Mouse (Mus musculus) stomach, embryonic 15.5 days (tissue): ENCODE results near the gene Pkd1l1. TPM values are rescaled to one million over a fixed set of nuclear protein-coding genes. Genes with fewer than 3 reads are reported as not detected.

ENCODE experiments used
- ATAC-seq: fragments of 200-750 bp; cut with Nextera tagmentation; 2 replicates; pipeline ENCODE4 v1.8.0; 2017; ENCODE audit warnings: low read depth, moderate number of reproducible peaks, moderate TSS enrichment; ENCODE audit not compliant: insufficient read depth, low FRiP score
- H3K27ac ChIP-seq: fragments of 300-500 bp; sonication (generic); 2 replicates; pipeline ENCODE4 v1.5.1; 2015; ENCODE audit warnings: mild to moderate bottlenecking, inconsistent platforms
- H3K27me3 ChIP-seq: fragments of 300-500 bp; sonication (generic); replicated peaks from 2 replicates; pipeline ENCODE4 v1.6.1; 2015; ENCODE audit warnings: inconsistent platforms
- H3K36me3 ChIP-seq: fragments of 300-500 bp; sonication (generic); 2 replicates; pipeline ENCODE4 v1.6.1; 2015; ENCODE audit warnings: inconsistent platforms
- H3K4me1 ChIP-seq: fragments of 300-500 bp; sonication (generic); 2 replicates; pipeline ENCODE4 v1.6.1; 2015; ENCODE audit warnings: inconsistent platforms
- H3K4me2 ChIP-seq: fragments of 300-500 bp; sonication (generic); 2 replicates; pipeline ENCODE4 v1.6.1; 2015; ENCODE audit warnings: mild to moderate bottlenecking, inconsistent platforms
- H3K4me3 ChIP-seq: fragments of 300-500 bp; sonication (generic); replicated peaks from 2 replicates; pipeline ENCODE4 v1.5.1; 2015; ENCODE audit warnings: inconsistent platforms
- H3K9ac ChIP-seq: fragments of 300-500 bp; sonication (generic); 2 replicates; pipeline ENCODE4 v1.6.1; 2015; ENCODE audit warnings: inconsistent platforms
- H3K9me3 ChIP-seq: fragments of 300-500 bp; sonication (generic); 2 replicates; pipeline ENCODE4 v1.6.1; 2016; ENCODE audit warnings: inconsistent platforms
- WGBS: fragments of 180-500 bp; shearing (Covaris S2); methylation state at CpG from one replicate; pipeline ENCODE4 v1.1.7; 2015; 5-methylcytosine and 5-hydroxymethylcytosine counted together
- polyA plus RNA-seq: library from polyadenylated mRNA; unstranded; fragments of >200 nt; fragmentation: Nextera tagmentation; extraction: Ambion mirVana; gene quantifications from 2 replicates; pipeline ENCODE4 v1.2.1, GENCODE M21; 2015

Gene Pkd1l1
- polyA plus RNA-seq, 1 experiment from 2014 or later = 0.06 TPM

DNA sequence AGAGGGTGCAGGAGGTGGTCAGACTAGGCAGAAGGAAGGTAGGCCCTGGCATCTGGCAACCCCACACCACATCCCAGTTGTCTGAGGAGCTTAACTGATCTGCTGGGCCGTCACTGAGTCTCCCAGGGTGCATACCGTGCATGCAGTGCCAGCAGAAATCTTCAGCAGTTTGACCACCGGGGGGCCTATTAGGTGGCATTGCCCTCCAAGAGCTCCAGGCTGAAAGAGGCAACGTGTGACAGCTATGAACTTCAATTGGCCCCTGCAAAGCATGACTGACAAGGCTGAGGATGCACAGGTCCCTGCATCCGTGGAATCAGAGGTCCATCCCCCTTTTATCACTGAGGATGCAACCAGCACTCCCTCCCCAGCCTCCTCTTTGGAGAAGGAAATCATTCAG is 116.9 kb downstream of the Pkd1l1 start:
- H3K4me3 ChIP-seq = no peak overlapping the region
- no peaks in the 10 kb centered on the region for H3K4me1 ChIP-seq
- ATAC-seq = no peak
- H3K27ac ChIP-seq = no peak overlapping the region
- 58% methylated on average over 5 of the region's 5 CpGs for WGBS
- no peaks in the 10 kb centered on the region for H3K27me3 ChIP-seq
- H3K36me3 ChIP-seq = no peaks in the 10 kb centered on the region
- no peaks in the 10 kb centered on the region for H3K9me3 ChIP-seq
- H3K4me2 ChIP-seq = no peak overlapping the region
- no peak overlapping the region for H3K9ac ChIP-seq

- no peak for ATAC-seq
Measured at GRCm38 (mm10) chr11:8848049-8848448, 125.0 kb downstream of the Pkd1l1 start.

DNA sequence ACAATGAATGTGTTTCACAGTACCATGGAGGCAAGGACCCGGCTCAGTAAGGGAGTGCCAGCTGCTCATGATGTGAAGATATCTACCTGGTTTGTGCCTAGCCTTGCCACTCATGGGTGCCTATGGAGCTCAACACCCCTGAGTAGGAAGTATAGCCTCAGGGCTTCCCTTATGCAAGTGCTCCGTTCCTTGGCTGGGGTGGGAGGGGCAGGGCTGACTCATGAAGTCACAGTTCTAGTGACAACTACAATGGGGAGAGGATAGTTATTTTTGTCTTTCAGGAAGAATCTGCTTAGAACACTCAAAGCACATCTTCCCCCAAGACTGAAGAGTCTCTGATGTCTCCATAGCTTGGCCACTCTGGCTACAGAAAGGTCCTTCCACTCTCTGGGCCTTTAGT is 125.4 kb downstream of the Pkd1l1 start:
- Histone ChIP-seq H3K27me3 (no peaks in the 10 kb centered on the region), H3K27ac (no peak overlapping the region), H3K9ac (no peak overlapping the region), H3K4me3 (no peak overlapping the region), H3K4me1 (no peaks in the 10 kb centered on the region), H3K36me3 (no peaks in the 10 kb centered on the region), H3K9me3 (no peaks in the 10 kb centered on the region), H3K4me2 (no peak overlapping the region)
- ATAC-seq = no peak
- WGBS = 83% methylated on average over 2 of the region's 2 CpGs

More at GRCm38 (mm10) chr11:8848049-8848448, 125.0 kb downstream of the Pkd1l1 start:
- Histone ChIP-seq H3K4me1 (no peaks in the 10 kb centered on the region), H3K4me3 (no peak overlapping the region), H3K27ac (no peak overlapping the region), H3K27me3 (no peaks in the 10 kb centered on the region), H3K9me3 (no peaks in the 10 kb centered on the region), H3K4me2 (no peak overlapping the region), H3K9ac (no peak overlapping the region), H3K36me3 (no peaks in the 10 kb centered on the region)

- Histone ChIP-seq H3K9ac (no peak overlapping the region), H3K4me3 (no peak overlapping the region), H3K4me1 (no peaks in the 10 kb centered on the region), H3K4me2 (no peak overlapping the region), H3K27me3 (no peaks in the 10 kb centered on the region), H3K9me3 (no peaks in the 10 kb centered on the region), H3K27ac (no peak overlapping the region), H3K36me3 (no peaks in the 10 kb centered on the region)
- ATAC-seq = no peak
- 91% methylated on average over 6 of the region's 6 CpGs for WGBS
Measured at GRCm38 (mm10) chr11:8836176-8836575, 136.9 kb downstream of the Pkd1l1 start.

DNA sequence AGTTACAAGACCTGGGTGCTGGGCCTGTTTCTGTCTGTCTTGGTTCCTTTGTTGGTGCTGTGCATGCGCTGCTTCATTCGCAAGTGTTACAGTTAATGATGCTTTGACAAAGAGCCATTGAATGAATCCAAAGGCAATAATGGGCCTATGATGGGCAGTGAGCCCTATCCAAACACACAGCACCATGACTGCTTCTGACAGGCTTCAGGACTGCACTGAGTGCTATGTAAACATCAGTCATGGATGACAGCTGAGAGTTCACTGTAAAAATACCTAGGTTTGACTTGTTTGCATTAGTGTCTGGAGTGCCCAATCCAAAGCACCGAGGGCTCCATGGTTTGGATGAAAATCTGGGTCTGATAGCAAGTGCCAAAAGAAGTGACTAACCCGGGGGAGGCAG is 138.9 kb downstream of the Pkd1l1 start:
- no peak overlapping the region for H3K4me2 ChIP-seq
- no peaks in the 10 kb centered on the region for H3K4me1 ChIP-seq
- H3K9ac ChIP-seq = no peak overlapping the region
- ATAC-seq = no peak
- H3K27me3 ChIP-seq = no peaks in the 10 kb centered on the region
- H3K9me3 ChIP-seq = no peaks in the 10 kb centered on the region
- 62% methylated on average over 4 of the region's 4 CpGs for WGBS
- no peak overlapping the region for H3K4me3 ChIP-seq
- no peak overlapping the region for H3K27ac ChIP-seq
- H3K36me3 ChIP-seq = no peaks in the 10 kb centered on the region

- H3K36me3 ChIP-seq = no peaks in the 10 kb centered on the region
Measured at GRCm38 (mm10) chr11:8830551-8830950, 142.5 kb downstream of the Pkd1l1 start.

GRCm38 (mm10) chr11:8829561-8829960 is 143.5 kb downstream of the Pkd1l1 start:
- ATAC-seq = no peak
- Histone ChIP-seq H3K4me2 (no peak overlapping the region), H3K27me3 (no peaks in the 10 kb centered on the region), H3K4me3 (no peak overlapping the region), H3K27ac (no peak overlapping the region), H3K9ac (no peak overlapping the region), H3K36me3 (no peaks in the 10 kb centered on the region), H3K9me3 (no peaks in the 10 kb centered on the region), H3K4me1 (no peaks in the 10 kb centered on the region)
- WGBS = 87% methylated on average over 3 of the region's 3 CpGs

More at GRCm38 (mm10) chr11:8830551-8830950, 142.5 kb downstream of the Pkd1l1 start:
- WGBS = 55% methylated on average over 4 of the region's 4 CpGs
- no peak overlapping the region for H3K4me2 ChIP-seq
- H3K27ac ChIP-seq = no peak overlapping the region
- ATAC-seq = no peak
- H3K9me3 ChIP-seq = no peaks in the 10 kb centered on the region
- H3K4me1 ChIP-seq = no peaks in the 10 kb centered on the region
- H3K4me3 ChIP-seq = no peak overlapping the region
- no peak overlapping the region for H3K9ac ChIP-seq
- H3K27me3 ChIP-seq = no peaks in the 10 kb centered on the region

GRCm38 (mm10) chr11:8828836-8829526 is 144.1 kb downstream of the Pkd1l1 start:
- 64% methylated on average over 9 of the region's 9 CpGs for WGBS
- no peak for ATAC-seq
- H3K4me2 ChIP-seq = no peak overlapping the region

DNA sequence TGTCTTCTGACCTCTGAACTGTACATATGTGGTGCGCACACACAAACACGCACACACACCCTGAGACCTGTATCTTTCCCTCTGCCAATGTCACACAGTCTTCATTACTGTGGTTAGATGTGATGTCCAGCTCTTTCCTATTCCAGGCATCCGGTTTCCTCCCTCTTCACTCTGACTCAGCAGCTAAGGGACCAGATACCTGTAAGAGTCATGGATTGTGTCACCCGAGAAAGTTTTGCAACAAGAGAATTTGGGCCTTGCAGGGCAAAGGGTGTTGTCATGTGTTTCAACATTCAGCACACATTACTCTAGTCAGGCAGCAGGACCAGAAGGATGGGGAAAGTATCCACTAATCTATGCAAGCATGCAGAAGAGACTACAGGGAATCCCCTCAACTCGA is 146.5 kb downstream of the Pkd1l1 start:
- 80% methylated on average over 5 of the region's 5 CpGs for WGBS
- H3K36me3 ChIP-seq = no peaks in the 10 kb centered on the region

More at GRCm38 (mm10) chr11:8828836-8829526, 144.1 kb downstream of the Pkd1l1 start:
- H3K9me3 ChIP-seq = no peaks in the 10 kb centered on the region
- no peaks in the 10 kb centered on the region for H3K4me1 ChIP-seq
- H3K4me3 ChIP-seq = no peak overlapping the region
- no peaks in the 10 kb centered on the region for H3K27me3 ChIP-seq
- no peak overlapping the region for H3K27ac ChIP-seq
- no peak overlapping the region for H3K9ac ChIP-seq
- no peaks in the 10 kb centered on the region for H3K36me3 ChIP-seq

GRCm38 (mm10) chr11:8826046-8826445 is 147.0 kb downstream of the Pkd1l1 start:
- H3K4me2 ChIP-seq = no peak overlapping the region
- no peak overlapping the region for H3K4me3 ChIP-seq
- H3K36me3 ChIP-seq = no peaks in the 10 kb centered on the region
- H3K27ac ChIP-seq = no peak overlapping the region
- H3K4me1 ChIP-seq = no peaks in the 10 kb centered on the region
- no peaks in the 10 kb centered on the region for H3K9me3 ChIP-seq
- 59% methylated on average over 3 of the region's 3 CpGs for WGBS
- no peak for ATAC-seq
- no peaks in the 10 kb centered on the region for H3K27me3 ChIP-seq
- H3K9ac ChIP-seq = no peak overlapping the region

More for the DNA sequence above, 146.5 kb downstream of the Pkd1l1 start:
- no peaks in the 10 kb centered on the region for H3K9me3 ChIP-seq
- H3K9ac ChIP-seq = no peak overlapping the region
- H3K4me1 ChIP-seq = no peaks in the 10 kb centered on the region
- ATAC-seq = no peak
- H3K27me3 ChIP-seq = no peaks in the 10 kb centered on the region
- no peak overlapping the region for H3K4me3 ChIP-seq
- H3K4me2 ChIP-seq = no peak overlapping the region
- H3K27ac ChIP-seq = no peak overlapping the region

DNA sequence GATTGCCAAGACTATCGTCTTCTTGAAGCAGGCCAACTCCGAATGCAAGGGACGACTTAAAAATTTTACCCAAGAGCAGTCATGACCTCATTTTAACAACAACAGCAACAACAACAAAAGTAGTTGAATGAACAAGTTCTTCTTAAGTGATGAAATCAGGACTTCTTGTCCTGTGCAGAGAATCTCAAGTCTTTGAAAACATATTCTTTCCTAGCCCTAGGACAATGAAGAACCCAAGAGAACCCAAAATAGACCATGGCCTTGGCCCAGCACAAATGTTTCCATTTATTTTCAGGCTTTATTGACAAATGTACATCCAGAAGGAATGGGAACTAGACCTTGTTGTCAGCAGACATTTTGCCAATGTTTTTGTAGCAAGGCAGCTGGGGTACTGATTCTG is 147.7 kb downstream of the Pkd1l1 start:
- no peak overlapping the region for H3K9ac ChIP-seq

GRCm38 (mm10) chr11:8821403-8821802 is 151.7 kb downstream of the Pkd1l1 start:
- H3K4me1 ChIP-seq = no peaks in the 10 kb centered on the region
- 74% methylated on average over 4 of the region's 4 CpGs for WGBS

More for the DNA sequence above, 147.7 kb downstream of the Pkd1l1 start:
- no peak overlapping the region for H3K4me2 ChIP-seq
- no peak overlapping the region for H3K4me3 ChIP-seq
- H3K27ac ChIP-seq = no peak overlapping the region
- no peak for ATAC-seq
- no peaks in the 10 kb centered on the region for H3K36me3 ChIP-seq
- 86% methylated on average over 3 of the region's 3 CpGs for WGBS
- no peaks in the 10 kb centered on the region for H3K9me3 ChIP-seq
- H3K4me1 ChIP-seq = no peaks in the 10 kb centered on the region
- no peaks in the 10 kb centered on the region for H3K27me3 ChIP-seq

DNA sequence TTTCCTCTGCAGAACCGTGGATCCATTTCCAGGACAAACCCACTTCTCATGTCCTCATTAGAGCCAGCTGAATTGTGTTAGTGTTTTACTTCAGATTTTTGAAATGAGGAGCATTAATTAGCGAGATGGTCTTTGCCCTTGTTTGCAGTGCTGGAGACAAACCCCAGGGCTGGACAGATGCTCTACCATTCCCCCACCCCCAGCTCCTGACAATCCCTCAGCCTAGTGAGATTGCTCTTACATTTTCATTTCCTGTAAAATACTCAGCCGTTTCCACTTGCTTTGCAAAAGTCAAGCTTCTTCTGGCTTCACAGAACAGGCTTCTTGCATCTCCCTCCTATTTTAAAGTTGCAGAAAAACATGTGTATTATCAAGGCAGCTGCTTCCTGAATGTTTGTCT is 155.7 kb downstream of the Pkd1l1 start:
- H3K4me1 ChIP-seq = no peaks in the 10 kb centered on the region
- WGBS = 33% methylated on average over 3 of the region's 3 CpGs
- no peak overlapping the region for H3K9ac ChIP-seq
- H3K27me3 ChIP-seq = no peaks in the 10 kb centered on the region
- H3K27ac ChIP-seq = no peak overlapping the region
- no peak overlapping the region for H3K4me2 ChIP-seq
- no peak overlapping the region for H3K4me3 ChIP-seq
- H3K9me3 ChIP-seq = no peaks in the 10 kb centered on the region
- no peaks in the 10 kb centered on the region for H3K36me3 ChIP-seq
- ATAC-seq = no peak

More at GRCm38 (mm10) chr11:8821403-8821802, 151.7 kb downstream of the Pkd1l1 start:
- Histone ChIP-seq H3K27me3 (no peaks in the 10 kb centered on the region), H3K4me2 (no peak overlapping the region), H3K9ac (no peak overlapping the region), H3K4me3 (no peak overlapping the region), H3K27ac (no peak overlapping the region), H3K9me3 (no peaks in the 10 kb centered on the region), H3K36me3 (no peaks in the 10 kb centered on the region)
- ATAC-seq = no peak
